Mouse (Mus musculus) G1E (cell line): ENCODE results near the gene Dpf3.

Source experiments
- CTCF ChIP-seq: IDR thresholded peaks from 2 replicates; pipeline ENCODE4 v1.5.1; 2012; ENCODE audit warnings: low read depth, low read length, inconsistent platforms, mixed read lengths
- GATA1 ChIP-seq: IDR thresholded peaks from 2 replicates; pipeline ENCODE4 v1.6.1; 2012; ENCODE audit warnings: borderline replicate concordance, low read length, inconsistent platforms, mixed read lengths
- POLR2AphosphoS5 ChIP-seq: IDR thresholded peaks from 2 replicates; pipeline ENCODE4 v1.6.1; 2012; ENCODE audit warnings: low read depth, low read length, inconsistent platforms; ENCODE audit not compliant: insufficient replicate concordance
- TAL1 ChIP-seq: conservative IDR thresholded peaks from 2 replicates; pipeline ENCODE4 v1.6.1; 2012; ENCODE audit warnings: low read depth, low read length, inconsistent platforms, mixed read lengths

GRCm38 (mm10) chr12:83327451-83327850 lies 160.1 kb downstream of the Dpf3 start:
- TF ChIP-seq CTCF (no peak), TAL1 (no peak), GATA1 (no peak), POLR2AphosphoS5 (no peak)
